Mouse (Mus musculus) heart, adult 2 months (tissue): Measurements from ENCODE around the gene Gigyf1. TPM values are rescaled to one million over a fixed set of nuclear protein-coding genes. Genes with fewer than 3 reads are reported as not detected.

Experiments used
- DNase-seq, 2 experiments: peaks; one replicate each; pipeline ENCODE4 v3.0.0; 2021
- H3K27ac ChIP-seq: fragments of 200-600 bp; 2 replicates; pipeline ENCODE4 v1.8.1; 2022
- H3K27me3 ChIP-seq: fragments of 200-500 bp; 2 replicates; pipeline ENCODE4 v1.6.1; 2012; ENCODE audit warnings: mild to moderate bottlenecking, low read length, inconsistent platforms, mixed read lengths; ENCODE audit not compliant: control insufficient read depth, insufficient read depth
- H3K36me3 ChIP-seq: fragments of 200-500 bp; 2 replicates; pipeline ENCODE4 v1.6.1; 2012; ENCODE audit warnings: low read length, inconsistent platforms; ENCODE audit not compliant: control insufficient read depth, insufficient read depth
- H3K4me1 ChIP-seq: fragments of 200-500 bp; 2 replicates; pipeline ENCODE4 v1.6.1; 2011; ENCODE audit warnings: low read length; ENCODE audit not compliant: control insufficient read depth, insufficient read depth
- H3K4me3 ChIP-seq: fragments of 200-600 bp; 2 replicates; pipeline ENCODE4 v1.8.1; 2022
- H3K79me2 ChIP-seq: fragments of 200-500 bp; replicated peaks from 2 replicates; pipeline ENCODE4 v1.6.1; 2012; ENCODE audit warnings: mild to moderate bottlenecking, inconsistent platforms, low read length, moderate library complexity, mixed read lengths; ENCODE audit not compliant: control insufficient read depth, insufficient read depth
- H3K9ac ChIP-seq: fragments of 200-500 bp; 2 replicates; pipeline ENCODE4 v1.6.1; 2012; ENCODE audit warnings: low read depth, mild to moderate bottlenecking, control low read depth, inconsistent platforms, low read length, mixed read lengths
- CTCF ChIP-seq: fragments of 200-600 bp; IDR thresholded peaks from 2 replicates; pipeline ENCODE4 v1.8.1; 2022; ENCODE audit warnings: antibody characterized with exemption, mild to moderate bottlenecking, moderate library complexity
- EP300 ChIP-seq: fragments of 200-500 bp; IDR thresholded peaks from 2 replicates; pipeline ENCODE4 v1.6.1; 2011; ENCODE audit warnings: low read depth, low read length, control low read depth; ENCODE audit not compliant: insufficient read depth
- POLR2A ChIP-seq: fragments of 200-500 bp; IDR thresholded peaks from 2 replicates; pipeline ENCODE4 v1.6.1; 2011; ENCODE audit warnings: mild to moderate bottlenecking, low read depth, low read length, control low read depth; ENCODE audit not compliant: insufficient read depth
- WGBS: fragments of 180-500 bp; shearing (Covaris S2); methylation state at CpG from one replicate; pipeline ENCODE4 v1.1.7; 2018; 5-methylcytosine and 5-hydroxymethylcytosine counted together
- intact Hi-C: fragments of 180-260 bp; cut with DNase I; formaldehyde crosslinking; loops from one replicate; pipeline ENCODE4 v1.15.1; 2025
- long read RNA-seq: library from polyadenylated mRNA; stranded (forward); transcript quantifications from one replicate; pipeline ENCODE4 v2.0.0, GENCODE M21; 2021
- polyA plus RNA-seq: library from polyadenylated mRNA; depleted of rRNA; stranded (reverse); fragments of >200 nt; gene quantifications from 2 replicates; pipeline ENCODE4 v1.2.3, GENCODE M21; 2012; rRNA removed
- total RNA-seq, 2 experiments: library from RNA; stranded (reverse); gene quantifications; 2 replicates each; pipeline ENCODE4 v1.2.3; 2021

Gene Gigyf1
- total RNA-seq (10 to 100 TPM; 24.4 to 29.1 TPM), polyA plus RNA-seq (19.6 and 21.0 TPM in 2 replicates)
- long read RNA-seq, partial matches to known transcripts, result 1 of 6 reads
- long read RNA-seq, other reads (novel, unspliced or antisense), result 5 of 6 reads

DNA sequence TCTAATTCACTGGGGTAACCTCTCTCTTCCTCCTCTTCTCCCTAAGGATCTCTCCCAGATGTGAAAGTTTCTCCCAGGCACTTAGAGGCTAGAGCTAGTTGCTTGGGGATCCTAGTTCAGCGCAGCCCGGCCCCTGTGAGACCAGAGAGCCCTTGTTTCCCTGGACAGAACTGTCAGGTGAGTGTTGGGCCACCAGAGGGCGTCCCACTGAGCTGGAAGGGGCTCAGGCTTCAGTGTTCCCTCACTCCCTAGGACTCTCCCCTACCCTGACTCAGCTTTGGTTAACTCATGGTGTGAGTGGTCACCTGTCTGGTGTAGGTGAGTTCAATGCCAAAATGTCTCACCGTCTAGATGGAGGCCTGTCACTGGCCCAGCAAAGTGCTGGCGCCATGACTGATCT is at the start of gene Gigyf1:
Gene Gigyf1 (plus strand): TSS at position 113 of the 400 bp plus-strand sequence.
- Histone ChIP-seq H3K79me2 (peaks cover 3% of the 10 kb centered on the region), H3K27me3 (no peaks in the 10 kb centered on the region), H3K36me3 (no peaks in the 10 kb centered on the region), H3K9ac (no peak within 1 kb of the TSS), H3K4me3 (no peak within 1 kb of the TSS), H3K4me1 (peaks cover 9% of the 10 kb centered on the region), H3K27ac (no peak within 1 kb of the TSS)
- 72% methylated on average over 5 of the region's 5 CpGs for WGBS
- intact Hi-C loops, result no loop called here
- DNase-seq, result peak in 1 of 2 experiments; percentile 35
- peak; percentile 65 for TF ChIP-seq CTCF
- no peak for TF ChIP-seq POLR2A
- TF ChIP-seq EP300, result no peak

DNA sequence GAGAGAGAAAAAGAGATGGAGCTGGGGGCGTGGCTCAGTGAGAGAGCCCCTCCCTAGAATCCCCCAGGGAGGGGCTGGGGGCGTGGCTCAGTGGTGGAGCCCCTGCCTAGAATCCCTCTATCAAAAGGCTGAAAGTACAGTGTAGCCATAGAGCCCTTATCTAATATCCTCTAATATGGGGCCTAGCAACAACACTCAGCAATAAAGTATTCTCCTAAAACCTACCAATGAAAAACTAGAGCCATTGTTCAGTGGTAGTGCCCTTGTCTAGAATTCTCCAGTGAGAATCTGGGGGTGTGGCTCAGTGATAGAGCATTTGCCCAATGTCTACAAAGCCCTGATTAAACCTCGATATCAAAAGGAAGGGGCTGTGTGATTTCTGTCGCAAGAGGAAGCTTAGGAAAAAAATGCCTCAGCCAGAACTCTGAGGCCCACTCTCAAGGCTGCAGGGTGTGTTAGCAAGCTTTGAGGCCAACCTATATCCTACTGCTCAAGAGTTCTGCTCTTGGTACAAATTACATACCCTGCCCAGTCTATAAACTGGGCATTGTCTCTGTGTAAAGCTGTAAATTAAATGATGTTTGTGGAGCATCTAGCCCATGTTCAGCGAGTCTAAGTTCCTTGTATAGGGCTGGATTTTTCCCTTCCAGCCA is 46.0 kb upstream of the Gigyf1 start:
- WGBS, result 49% methylated on average over 5 of the region's 5 CpGs
- Histone ChIP-seq H3K27me3 (no peaks in the 10 kb centered on the region), H3K4me3 (no peak overlapping the region), H3K9ac (no peak overlapping the region), H3K27ac (no peak overlapping the region), H3K4me1 (no peaks in the 10 kb centered on the region), H3K36me3 (no peaks in the 10 kb centered on the region), H3K79me2 (no peaks in the 10 kb centered on the region)
- no peak for DNase-seq
- intact Hi-C loops, result no loop called here
- TF ChIP-seq POLR2A, result no peak
- TF ChIP-seq CTCF, result no peak
- no peak for TF ChIP-seq EP300

DNA sequence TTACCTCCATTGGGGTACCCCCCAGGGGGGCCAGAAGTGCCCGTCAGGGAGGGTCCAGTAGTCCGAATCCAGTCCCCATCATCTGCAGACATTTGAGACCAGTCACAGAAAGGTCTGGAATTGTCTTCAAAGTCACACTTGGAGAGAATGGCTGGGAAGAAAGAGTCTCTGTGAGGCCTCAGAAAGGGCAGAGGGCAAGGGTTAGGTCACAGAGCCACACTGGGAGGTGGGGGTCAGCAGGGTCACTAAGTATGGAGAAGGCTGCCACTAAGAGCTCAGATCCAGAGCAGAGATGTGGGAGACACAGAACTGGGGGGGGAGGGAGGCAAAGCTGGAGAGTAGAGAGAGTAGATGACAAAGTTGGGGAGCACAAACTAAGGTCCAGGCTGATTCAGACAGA is 44.0 kb upstream of the Gigyf1 start:
- intact Hi-C loops, result no loop called here
- 71% methylated on average over 2 of the region's 2 CpGs for WGBS
- Histone ChIP-seq H3K27me3 (no peaks in the 10 kb centered on the region), H3K27ac (no peak overlapping the region), H3K4me1 (no peaks in the 10 kb centered on the region), H3K36me3 (no peaks in the 10 kb centered on the region), H3K4me3 (no peak overlapping the region), H3K79me2 (no peaks in the 10 kb centered on the region), H3K9ac (no peak overlapping the region)
- TF ChIP-seq CTCF, result no peak
- TF ChIP-seq EP300, result no peak
- no peak for TF ChIP-seq POLR2A
- no peak for DNase-seq

DNA sequence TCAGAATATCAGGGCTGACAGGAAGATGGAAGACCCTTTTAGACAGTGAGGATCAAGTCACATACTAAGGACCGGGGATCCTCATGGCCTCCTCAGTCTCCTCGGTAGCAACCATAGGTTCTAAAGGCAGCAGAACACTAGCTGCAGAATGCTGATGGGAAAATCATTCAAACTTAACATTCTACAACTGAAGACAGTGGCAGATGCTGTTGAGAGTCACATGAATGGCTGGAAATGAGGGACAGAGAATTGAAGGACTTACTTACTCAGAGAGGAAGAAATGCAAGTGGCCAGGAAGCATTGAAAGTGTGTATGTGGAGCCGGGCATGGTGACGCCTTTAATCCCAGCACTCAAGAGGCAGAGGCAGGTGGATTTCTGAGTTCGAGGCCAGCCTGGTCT is 41.4 kb upstream of the Gigyf1 start, which contains the start of gene Zan:
Gene Zan (minus strand): TSS at position 101 of the 400 bp plus-strand sequence.
- Histone ChIP-seq H3K79me2 (no peaks in the 10 kb centered on the region), H3K36me3 (no peaks in the 10 kb centered on the region), H3K9ac (no peak within 1 kb of the TSS), H3K4me1 (no peaks in the 10 kb centered on the region), H3K27me3 (no peaks in the 10 kb centered on the region), H3K4me3 (no peak within 1 kb of the TSS), H3K27ac (no peak within 1 kb of the TSS)
- TF ChIP-seq EP300, result no peak
- TF ChIP-seq CTCF, result no peak
- intact Hi-C loops, result no loop called here
- no peak for DNase-seq
- 70% methylated on average over 5 of the region's 5 CpGs for WGBS

DNA sequence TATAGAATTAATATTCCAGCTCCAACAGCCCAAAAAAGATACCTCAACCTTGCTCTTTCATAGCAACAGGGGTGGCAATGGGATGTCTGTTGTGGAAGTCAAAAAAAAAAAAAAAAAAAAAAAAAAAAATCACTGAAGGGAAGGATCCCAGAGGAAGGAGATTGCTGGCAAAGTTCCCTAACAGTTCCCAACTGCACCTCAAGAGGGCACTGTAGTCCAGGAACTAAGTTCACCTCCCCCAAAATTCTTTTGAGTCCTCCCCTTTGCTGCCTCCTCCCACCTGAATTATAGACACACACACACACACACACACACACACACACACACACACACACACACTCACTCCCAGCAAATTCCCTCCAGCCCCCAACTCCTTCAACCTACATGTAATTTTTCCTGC is 37.2 kb upstream of the Gigyf1 start:
- no peaks in the 10 kb centered on the region for H3K79me2 ChIP-seq
- intact Hi-C loops, result loop anchor here (5.0 kb wide), 1 partner anchor 171 kb away; no protein-coding TSS in a partner anchor
- peak; percentile 74 for TF ChIP-seq CTCF
- no peak for TF ChIP-seq POLR2A
- 0 out of 2 replicates have a peak, but pooled peaks have one; percentile 30 for TF ChIP-seq EP300
- no peak overlapping the region for H3K4me3 ChIP-seq
- H3K27me3 ChIP-seq, result peaks cover 3% of the 10 kb centered on the region
- H3K27ac ChIP-seq, result no peak overlapping the region
- H3K4me1 ChIP-seq, result no peaks in the 10 kb centered on the region
- H3K9ac ChIP-seq, result no peak overlapping the region
- DNase-seq, result peak; percentile 75 to 86
- no peaks in the 10 kb centered on the region for H3K36me3 ChIP-seq

DNA sequence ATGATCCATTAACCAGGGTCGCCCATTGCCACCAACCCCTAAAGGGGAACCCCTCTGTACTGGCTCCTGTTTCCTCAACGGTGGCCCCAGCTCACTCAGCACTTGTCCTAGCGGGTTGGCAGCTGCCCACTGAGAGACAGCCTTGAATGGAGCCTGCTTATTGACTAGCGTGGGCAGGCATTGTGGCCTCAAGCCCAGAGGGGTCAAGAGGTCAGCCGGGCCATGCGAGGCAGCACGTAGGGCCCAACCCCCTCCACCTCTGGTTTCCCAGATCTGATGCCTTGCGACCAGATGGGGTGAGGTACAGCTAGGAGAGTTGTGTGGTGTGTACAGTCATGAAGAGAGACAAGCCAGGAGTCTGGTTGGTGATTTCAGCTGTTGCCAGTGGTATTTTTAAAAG is 36.5 kb upstream of the Gigyf1 start:
- no peak for TF ChIP-seq EP300
- no peak for TF ChIP-seq CTCF
- TF ChIP-seq POLR2A, result no peak
- H3K27me3 ChIP-seq, result peaks cover 3% of the 10 kb centered on the region
- no peaks in the 10 kb centered on the region for H3K79me2 ChIP-seq
- WGBS, result 44% methylated on average over 8 of the region's 8 CpGs
- no peak for DNase-seq
- H3K36me3 ChIP-seq, result no peaks in the 10 kb centered on the region
- H3K4me3 ChIP-seq, result no peak overlapping the region
- no peak overlapping the region for H3K27ac ChIP-seq
- H3K9ac ChIP-seq, result no peak overlapping the region
- intact Hi-C loops, result loop anchor here (5.0 kb wide), 1 partner anchor 170 kb away; no protein-coding TSS in a partner anchor
- no peaks in the 10 kb centered on the region for H3K4me1 ChIP-seq
